Mouse (Mus musculus): ENCODE data around the gene BC004004.
A peak's percentile ranks its signal among the peaks of the same experiment; 100 is the strongest.

Gene BC004004

DNA sequence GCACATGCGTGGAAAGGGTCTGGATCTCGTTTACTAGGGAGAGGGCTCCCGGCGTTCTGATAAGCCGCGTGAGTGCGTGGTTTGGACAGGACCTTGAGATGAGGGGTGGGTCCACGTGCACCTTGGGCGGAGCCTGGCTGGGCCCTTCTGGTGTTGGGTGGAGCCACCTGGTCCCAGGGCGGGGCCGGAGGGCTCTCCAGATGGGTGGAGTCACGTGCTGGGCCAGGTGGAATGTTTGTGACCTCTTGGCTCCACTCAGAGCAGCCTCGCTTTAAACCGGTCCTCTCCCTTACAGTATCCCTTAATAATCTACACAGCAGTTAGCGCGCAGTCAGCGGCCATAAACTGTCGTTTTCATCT, 54.0 kb downstream of the BC004004 start:
- DNase-seq (ENCODE audit: low spot score), result peak; percentile 50

DNA sequence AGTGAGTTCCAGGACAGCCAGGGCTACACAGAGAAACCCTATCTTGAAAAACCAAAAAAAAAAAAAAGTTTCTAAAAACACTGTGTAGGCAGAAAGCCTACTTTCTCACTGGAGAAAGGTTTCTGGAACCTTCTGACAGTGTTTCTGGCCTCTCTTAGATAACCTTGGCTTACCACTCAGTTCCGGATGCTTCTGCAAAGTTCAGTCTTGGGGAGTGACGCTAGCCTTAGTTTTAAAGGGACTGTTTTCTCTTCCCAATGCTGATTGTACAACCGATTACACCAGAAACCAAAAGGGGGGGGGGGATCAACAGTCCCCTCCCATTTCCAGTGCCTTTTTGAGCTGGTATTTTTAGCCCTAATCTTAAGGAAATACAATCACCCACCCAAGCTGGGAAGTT, 55.0 kb downstream of the BC004004 start:
- no peak for DNase-seq (ENCODE audit: low spot score)

DNA sequence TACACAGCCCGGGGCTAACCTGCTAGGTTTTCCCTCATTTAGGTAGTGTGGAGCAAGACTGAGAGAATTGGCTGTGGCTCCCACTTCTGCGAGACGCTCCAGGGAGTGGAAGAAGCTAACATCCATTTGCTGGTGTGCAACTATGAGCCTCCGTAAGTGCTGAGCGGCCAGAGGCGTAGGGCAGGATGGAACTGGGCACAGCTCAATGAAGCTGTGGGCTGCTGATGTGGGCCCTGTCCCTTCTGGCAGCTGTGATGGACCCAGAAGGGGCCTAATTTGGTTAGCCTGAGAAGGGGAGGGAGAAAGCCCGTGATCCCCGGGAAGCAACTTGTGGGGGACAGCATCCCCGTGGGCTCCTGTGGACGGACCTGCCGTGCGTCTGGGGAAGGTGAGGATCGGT, 57.2 kb downstream of the BC004004 start:
- DNase-seq (ENCODE audit: low spot score), result no peak

DNA sequence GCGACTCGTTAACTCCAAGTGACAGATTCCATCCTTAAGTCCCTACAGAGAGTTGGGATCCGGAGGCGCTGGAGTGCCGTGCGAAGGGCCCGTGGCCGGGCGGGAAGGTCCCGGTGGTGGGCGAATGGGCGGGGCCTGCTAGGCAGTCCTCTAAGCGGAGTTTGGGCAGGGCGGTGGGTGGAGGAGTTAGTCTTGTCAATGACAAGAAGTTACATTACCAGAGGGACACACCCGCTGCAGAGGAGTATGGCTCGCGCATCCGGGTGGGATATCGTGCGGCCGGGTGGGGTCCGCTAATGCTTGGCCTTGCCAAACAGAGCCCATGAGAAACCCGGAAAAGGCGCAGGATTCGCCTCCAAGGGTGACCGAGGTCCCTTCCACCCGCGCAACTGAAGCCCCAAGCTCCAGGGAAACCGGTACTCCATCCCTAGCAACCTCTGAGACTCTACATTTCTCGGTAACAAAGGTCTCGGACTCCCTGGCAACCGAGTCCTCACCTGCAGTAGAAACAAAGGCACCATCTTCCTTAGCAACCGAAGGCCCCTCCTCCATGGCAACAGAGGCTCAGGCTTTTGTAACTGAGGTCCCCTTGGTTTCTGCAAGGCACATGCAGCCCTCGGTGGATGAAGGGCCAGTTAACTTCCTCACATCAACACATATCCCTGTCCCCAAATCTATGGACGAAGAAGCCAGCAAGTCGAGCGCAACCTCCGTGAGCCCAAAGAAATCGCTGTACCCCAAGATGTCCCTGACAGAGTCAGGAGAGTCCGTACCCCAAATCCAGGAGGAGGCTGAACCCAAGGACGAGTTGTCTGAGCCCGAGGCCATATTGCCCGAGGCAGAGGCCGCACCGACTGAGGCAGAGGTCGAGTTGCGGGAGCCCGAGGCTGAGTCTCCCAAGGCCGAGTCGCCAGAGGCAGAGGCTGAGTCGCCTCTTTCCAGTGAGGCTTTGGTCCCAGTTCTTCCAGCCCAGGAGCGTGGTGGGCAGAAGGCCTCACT, 58.2 kb downstream of the BC004004 start:
- DNase-seq (ENCODE audit: low spot score), result no peak

DNA sequence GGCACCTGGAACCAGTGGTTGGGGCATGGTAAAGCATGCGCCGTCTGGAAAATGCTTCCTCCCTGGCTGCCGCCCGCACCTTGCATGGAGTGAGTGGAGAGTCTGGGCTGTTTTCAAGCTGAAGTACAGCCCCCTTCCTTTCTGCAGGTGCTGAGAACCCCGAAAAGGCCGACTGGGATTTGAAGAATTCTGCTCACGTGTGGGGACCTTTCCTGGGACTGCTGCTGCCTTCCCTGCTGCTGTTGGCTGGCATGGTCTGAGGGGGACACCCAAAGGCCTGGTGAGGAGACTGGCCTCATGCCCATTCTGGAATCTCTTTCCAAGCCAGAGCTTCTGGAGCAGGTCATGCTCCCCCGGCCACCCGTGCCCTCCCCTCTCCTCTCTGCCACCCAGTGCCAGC, 59.1 kb downstream of the BC004004 start:
- no peak for DNase-seq (ENCODE audit: low spot score)

DNA sequence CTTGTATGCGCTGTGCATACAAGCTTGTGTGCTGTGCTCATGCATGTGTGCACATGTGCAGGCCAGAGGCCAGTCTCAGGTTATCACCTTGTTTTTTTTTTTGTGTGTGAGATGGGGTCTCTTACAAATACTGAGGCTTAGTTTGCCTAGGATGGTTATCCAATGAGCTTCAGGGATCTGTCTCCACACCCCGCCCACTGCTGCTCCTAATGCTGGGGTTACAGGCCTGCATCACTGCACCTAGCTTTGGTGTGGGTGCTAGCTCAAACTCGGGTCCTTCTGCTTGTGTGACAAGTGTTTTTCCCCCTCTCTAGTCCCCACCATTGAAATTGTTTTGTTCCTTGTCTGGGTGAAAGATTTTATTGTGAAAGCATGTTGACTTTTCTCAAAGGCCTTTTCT, 61.6 kb downstream of the BC004004 start:
- DNase-seq (ENCODE audit: low spot score), result no peak

DNA sequence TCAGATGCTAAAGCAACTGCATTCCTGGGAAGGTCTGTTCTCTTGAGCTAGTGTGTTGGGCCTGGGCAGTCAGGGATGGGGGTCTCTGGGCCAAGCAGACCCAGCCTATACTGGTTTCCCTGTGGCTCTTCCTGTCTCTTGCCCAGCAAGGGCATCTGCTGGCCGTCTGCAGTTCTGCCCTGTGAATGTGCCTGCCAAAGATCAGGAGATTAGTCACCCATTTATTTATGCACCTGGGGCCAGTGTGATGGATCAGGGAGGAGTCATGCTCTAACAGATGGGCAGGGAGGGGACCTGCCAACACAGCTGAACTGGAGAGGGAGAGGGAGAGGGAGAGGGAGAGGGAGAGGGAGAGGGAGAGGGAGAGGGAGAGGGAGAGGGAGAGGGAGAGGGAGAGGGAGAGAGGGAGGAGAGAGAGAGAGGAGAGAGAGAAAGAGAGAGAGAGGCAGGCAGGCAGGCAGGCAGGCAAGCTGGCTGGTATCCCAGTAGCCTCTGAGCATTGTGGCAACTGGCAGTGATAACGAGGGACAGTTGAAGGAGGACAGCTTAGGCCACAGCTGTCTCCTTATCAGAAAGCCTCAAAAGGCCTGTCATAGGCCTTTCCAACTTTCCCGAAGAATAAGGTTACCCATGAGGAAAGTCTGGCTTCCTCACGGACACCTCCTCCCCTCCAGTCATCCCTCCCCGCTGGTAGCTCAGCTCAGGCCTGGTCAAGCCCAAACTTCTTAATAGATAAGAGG, 62.3 kb downstream of the BC004004 start:
- DNase-seq (ENCODE audit: low spot score), result peak; percentile 49

DNA sequence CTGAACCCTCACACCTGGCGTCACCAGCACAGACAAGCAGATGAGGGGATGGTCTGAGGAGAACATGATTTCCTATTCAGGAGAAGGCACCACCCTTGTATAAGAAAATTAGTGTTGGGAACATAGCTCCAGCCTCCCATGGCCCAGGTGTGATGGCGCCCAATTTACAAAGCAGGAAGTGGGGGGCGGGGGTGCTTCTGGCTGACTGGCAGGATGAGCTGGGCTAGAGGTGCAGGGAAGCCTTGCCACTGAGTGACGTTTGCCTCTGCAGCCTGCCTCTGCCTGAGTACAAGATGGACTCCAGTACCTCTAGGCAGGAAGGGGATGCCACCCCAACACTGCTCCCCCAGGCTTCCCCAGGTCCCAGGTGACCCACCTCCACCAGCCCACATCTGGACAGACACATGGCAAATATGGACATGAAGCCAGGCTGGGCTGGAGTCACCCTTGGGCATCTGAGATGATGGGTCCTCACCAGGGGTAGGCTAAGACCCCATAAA, 63.6 kb downstream of the BC004004 start:
- DNase-seq (ENCODE audit: low spot score), result no peak

DNA sequence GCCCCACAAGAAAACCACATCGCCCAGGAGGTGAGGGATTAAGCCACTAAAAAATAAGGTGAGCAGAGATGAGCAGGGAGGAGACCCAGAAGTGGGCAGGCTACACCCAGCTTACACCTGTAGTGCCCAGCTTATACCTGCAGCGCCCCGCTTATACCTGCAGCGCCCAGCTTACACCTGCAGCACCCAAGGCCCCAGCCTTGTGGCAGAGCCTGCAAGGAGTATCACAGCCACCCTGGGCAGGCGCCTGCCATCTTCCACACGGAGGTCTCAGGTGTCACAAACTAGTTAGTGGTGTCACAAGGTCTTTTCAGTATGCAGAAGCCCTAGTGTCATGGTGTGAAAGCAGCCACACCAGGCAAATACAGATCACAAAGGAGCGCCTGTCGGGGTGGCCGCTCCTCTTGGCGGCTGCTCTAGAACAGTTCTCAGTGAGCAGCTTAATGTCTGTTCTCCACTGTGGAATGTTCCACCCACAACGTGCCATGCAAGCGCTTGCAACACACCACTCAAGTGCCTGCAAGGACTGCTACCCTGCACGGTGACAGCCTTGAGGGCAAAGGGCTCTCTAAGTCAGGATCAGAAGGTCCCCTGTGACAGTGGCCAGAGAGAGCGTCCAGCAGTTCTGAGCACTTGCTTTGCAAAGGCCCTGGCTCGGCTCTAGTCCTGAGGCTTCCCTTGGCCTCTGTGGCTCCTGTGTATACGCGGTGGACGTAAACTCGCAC, 67.8 kb downstream of the BC004004 start:
- no peak for DNase-seq (ENCODE audit: low spot score)

DNA sequence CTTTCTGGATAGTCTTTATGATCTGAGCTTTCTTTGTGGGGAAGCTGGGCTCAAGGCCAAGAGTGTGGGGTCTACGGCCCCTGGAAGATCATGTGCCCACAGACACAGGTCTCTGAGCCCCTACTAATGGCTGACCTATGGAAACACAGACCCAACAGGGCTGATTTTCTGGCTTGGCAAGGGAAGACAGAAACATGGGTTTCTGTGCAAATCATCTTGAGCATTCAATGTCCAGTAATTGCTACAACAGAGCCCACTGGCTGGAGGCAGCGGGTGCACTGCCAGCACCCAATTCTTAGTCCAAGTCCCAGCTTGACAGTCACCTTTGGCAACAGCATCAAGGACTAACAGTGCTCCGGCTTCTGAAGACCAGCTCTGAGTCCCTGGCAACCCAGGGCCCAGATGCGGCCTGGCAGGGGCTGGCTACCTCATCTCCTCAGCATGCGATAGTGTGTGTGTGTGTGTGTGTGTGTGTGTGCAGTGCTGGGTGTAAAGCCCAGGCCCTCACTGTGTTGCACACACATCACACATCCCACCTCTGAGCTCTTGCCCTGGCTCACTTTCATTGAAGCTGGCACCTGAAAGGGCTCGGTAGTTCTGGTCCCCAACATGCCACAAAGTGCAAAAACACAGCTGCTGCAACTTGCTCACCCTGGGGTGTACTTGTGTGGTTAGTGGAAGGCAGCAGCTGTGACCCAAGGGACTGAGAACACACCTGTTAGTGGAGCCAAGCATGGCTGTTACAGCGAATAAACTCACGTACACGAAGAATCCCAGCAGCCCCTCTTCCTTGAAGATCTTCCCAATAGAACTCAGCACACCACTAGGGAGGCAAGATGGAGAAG, 69.6 kb downstream of the BC004004 start:
- no peak for DNase-seq (ENCODE audit: low spot score)

DNA sequence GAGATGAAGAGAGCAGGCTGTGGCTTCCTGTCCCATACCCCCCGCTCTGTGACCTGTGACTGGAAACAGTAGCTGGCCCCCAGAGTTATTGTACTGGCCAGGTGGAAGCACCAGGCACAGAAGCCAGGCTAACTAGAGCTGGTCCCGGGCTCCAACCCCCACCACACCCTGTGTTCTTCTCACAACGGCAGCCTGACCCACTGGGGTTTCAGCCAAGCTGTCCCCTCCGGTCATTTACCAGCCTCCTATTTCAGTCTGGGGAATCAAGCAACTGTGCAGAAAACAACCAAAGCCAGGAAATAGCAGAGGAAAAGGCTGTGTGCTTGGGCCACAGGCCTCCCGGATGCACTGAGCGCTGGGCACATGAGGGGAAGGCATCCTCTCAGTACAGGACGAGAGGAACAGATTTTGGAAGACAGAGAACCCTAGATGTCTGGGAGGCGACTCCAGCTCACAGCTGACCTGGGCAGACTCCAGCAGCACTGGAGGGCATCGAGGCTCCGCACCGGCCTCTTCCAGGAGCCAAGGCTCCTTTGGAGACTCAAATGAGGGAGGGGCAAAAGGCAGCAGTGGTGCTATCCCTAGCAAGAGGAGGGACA, 70.7 kb downstream of the BC004004 start:
- DNase-seq (ENCODE audit: low spot score), result no peak

DNA sequence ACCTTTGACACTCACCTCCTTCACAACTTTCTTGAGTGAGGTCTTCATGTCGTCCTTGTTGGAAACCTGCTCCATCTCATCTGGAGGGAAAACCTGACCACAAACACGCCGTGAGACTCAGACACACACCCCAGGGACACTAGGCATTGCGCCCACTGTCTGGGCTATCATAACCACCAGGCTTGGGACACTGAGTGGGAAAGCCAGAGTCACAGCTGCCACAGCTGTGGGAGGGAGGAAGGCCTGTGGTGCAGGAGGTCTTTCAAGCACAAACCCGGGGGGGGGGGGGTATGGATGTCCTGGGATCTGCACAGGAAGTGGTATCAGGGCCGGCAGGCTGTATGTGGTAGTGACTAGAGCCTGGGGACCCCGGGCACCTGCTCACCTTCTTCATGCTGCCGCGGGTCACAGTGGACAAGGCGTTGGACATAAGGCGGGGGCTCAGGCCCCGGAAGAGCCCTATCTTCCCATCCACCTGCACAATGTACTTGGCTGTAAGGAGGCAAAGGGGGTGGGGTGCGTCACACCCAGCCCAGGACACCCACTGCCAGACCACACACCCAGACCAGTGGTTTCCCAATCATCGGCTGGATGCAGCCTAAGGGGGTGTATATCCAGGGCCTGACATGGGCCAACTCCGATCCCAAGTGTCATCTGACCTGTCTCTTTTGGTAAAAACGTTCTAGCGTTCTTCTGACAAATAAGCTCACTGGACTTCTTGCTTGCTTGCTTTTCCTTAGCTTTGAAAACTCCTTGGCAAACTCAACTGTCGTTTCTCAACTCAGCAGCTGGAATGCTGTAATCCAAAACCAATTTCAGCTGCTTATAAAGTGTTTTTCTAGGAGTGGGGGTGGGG, 72.0 kb downstream of the BC004004 start:
- DNase-seq (ENCODE audit: low spot score), result no peak

DNA sequence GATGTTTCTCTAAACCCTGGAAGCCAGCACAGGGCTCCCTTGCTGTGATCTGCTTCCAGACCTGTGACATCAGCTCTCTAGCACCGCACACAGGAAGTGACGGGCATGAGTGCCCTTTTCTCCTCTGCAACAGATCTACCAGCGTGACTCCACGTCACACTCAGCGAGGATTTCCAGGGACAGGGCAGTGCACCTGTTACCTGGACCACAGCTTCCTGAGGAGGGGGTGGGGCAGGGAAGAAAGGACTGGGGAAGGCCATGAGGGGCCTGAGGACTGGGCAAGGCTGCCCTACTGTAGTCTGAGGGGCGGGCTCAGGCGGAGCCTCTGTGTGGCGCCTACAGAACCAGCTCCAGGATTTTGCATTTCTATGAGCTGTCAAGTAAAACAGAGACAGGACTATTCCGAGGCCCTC, 73.0 kb downstream of the BC004004 start:
- DNase-seq (ENCODE audit: low spot score), result no peak

DNA sequence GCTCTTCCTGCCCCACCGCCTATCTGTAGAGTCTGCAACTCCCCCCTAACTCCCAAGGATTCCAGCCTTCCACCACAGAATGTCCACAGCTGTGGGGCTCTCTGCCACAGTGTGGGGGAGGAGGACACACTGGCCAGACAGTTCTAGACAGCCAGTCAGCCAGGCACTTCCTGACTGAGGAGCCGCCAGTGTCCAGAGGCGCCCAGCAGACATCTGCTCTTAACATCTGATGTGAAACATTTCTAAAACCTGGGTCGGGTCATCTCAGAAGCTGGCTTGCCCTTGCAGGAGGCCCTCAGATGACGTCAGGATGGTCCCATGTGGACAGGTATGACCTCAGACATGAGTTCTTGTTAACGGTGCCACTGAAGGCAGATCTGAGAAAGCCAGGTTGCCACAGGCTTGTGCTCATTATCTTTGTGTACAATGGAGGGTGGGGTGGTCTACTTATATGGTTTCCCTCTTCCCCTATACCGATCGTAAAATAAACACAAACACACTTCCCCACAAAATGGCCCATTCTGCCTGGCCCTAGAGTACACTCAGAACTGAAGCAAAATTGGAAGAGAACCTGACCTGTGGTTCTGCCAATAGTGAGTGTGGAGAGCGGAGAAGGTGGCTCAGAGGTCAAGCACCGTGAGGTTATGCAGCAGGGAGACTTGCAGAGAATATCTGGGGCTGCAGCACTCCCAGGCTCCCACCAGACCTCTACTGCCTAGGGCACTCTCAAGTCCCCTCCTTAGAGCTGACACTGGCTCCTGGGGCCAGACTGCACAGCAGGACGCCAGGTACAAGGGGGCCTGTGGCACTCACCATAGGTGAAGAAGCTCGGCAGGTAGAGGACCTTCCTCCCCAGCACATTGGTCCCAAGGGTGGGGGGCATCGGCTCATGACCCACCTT, 73.7 kb downstream of the BC004004 start:
- peak; percentile 54 for DNase-seq (ENCODE audit: low spot score)

DNA sequence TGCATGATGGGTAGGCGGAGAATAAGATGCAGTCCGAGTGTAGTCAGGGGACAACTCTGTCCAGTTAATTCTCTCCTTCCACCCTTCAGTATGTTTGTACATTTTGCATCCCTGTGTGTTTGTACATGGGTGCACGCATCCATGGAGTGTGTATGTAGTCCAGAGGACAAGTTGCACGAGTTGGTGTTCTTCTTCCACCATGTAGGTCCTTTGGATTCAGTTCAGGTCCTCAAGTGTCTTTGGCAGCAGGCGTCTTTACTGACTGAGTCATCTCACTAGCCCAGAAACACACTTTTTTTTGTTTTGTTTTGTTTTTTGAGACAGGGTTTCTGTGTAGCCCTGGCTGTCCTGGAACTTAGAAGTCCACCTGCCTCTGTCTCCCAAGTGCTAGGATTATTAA, 74.7 kb downstream of the BC004004 start:
- no peak for DNase-seq (ENCODE audit: low spot score)

DNA sequence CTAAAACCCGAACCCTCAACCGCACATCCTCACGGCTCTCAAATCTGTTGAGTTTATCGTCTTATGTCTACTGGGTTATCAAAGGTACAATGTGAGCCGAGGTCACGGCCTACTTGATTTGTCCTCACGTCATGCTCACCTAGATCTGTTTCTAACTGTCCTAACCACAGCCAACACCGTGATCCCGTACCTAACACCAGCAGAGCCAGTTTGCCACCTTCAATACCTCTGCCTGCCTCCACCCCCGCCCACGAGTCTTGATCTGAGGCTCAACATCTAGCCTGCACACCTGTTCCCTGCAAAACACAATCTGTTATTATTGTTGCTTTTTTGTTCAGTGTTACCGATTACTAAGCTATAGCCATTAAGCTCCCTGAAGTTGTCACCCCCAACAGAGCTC, 76.7 kb downstream of the BC004004 start:
- no peak for DNase-seq (ENCODE audit: low spot score)

DNA sequence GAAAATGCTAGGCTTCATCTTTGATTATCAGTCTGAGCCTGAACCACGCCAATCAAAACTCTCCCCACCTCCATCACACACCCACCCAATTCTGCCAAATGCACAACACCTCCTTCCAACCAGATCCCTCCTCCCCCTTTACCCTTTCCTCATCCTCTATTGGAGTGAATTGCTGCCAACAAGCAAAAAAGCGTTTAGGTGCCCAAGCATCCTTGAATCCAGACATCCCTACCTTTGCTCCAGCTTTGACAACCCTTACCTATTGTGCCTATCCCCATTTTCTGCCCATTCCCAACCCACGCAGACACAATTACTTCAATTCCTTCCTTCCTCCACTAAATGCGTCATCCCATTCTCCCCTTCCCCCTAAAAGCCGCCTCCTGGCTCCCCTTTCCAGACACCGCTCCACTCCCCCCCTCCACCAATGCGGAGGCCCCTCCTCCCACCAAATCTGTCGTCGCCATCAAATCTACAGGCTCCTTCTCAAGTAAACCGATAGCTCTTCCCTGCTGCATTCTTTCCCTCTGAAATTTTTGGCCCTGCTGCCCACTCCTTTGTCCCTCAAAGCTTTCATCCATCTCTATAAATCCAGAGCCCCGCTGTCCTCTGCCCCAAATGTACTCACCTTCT, 78.0 kb downstream of the BC004004 start:
- no peak for DNase-seq (ENCODE audit: low spot score)

DNA sequence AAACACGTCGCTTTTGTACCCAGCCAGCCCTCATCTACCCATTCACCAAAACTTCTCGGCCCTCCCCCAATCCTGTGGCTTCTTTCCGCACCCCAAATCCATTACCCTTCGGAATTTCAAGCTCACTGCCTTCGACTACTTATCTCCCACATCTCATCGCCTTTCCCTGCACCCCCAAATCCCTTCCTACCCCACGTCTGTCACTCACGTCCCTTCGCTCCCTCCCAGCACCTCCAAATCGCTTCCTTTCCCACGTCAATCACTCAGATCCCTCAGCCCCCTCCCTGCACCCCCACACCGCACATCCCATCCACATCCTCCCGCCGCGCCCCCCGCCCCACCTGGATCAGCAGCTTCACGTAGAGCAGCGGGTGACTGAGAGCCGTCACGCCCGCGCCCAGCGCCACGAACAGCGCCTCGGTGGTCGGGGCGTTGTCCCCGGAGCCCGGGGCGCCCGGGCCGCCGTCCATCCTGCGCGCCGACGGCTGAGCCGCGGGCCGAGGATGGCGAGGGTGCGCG, 78.6 kb downstream of the BC004004 start:
- DNase-seq (ENCODE audit: low spot score), result no peak
